Mouse (Mus musculus) cerebellum, adult 2 months (tissue): Measurements from ENCODE around the gene Zfp618. TPM values are rescaled to one million over a fixed set of nuclear protein-coding genes. Genes with fewer than 3 reads are reported as not detected.

Source experiments
- DNase-seq, 2 experiments: peaks; one replicate each; pipeline ENCODE4 v3.0.0; 2021
- H3K27ac ChIP-seq: fragments of 200-500 bp; 2 replicates; pipeline ENCODE4 v1.5.1; 2012; ENCODE audit warnings: low read length, control low read depth, inconsistent platforms; ENCODE audit not compliant: insufficient read depth
- H3K27me3 ChIP-seq: fragments of 200-500 bp; 2 replicates; pipeline ENCODE4 v1.6.1; 2012; ENCODE audit warnings: inconsistent platforms, mild to moderate bottlenecking, low read length, moderate library complexity; ENCODE audit not compliant: control insufficient read depth, insufficient read depth
- H3K4me1 ChIP-seq: fragments of 200-500 bp; 2 replicates; pipeline ENCODE4 v1.6.1; 2011; ENCODE audit warnings: low read length; ENCODE audit not compliant: control insufficient read depth, insufficient read depth
- H3K4me3 ChIP-seq: fragments of 200-500 bp; replicated peaks from 2 replicates; pipeline ENCODE3; 2011; ENCODE audit warnings: mild to moderate bottlenecking, low read depth, low read length, control low read depth; ENCODE audit not compliant: insufficient read depth
- CTCF ChIP-seq: fragments of 200-500 bp; IDR thresholded peaks from 2 replicates; pipeline ENCODE4 v1.5.1; 2011; ENCODE audit warnings: low read depth, mild to moderate bottlenecking, control low read depth, low read length, moderate library complexity, borderline replicate concordance; ENCODE audit not compliant: insufficient read depth
- POLR2A ChIP-seq: fragments of 200-500 bp; IDR thresholded peaks from 2 replicates; pipeline ENCODE4 v1.6.1; 2011; ENCODE audit warnings: low read length, control low read depth, borderline replicate concordance; ENCODE audit not compliant: insufficient read depth
- WGBS: fragments of 180-500 bp; shearing (Covaris S2); methylation state at CpG from one replicate; pipeline ENCODE4 v1.1.7; 2018; 5-methylcytosine and 5-hydroxymethylcytosine counted together
- polyA plus RNA-seq: library from polyadenylated mRNA; depleted of rRNA; stranded (reverse); fragments of >200 nt; gene quantifications from 2 replicates; pipeline ENCODE4 v1.2.3, GENCODE M21; 2012

The Zfp618 gene
- polyA plus RNA-seq, 1 experiment, result 2.7 TPM

DNA sequence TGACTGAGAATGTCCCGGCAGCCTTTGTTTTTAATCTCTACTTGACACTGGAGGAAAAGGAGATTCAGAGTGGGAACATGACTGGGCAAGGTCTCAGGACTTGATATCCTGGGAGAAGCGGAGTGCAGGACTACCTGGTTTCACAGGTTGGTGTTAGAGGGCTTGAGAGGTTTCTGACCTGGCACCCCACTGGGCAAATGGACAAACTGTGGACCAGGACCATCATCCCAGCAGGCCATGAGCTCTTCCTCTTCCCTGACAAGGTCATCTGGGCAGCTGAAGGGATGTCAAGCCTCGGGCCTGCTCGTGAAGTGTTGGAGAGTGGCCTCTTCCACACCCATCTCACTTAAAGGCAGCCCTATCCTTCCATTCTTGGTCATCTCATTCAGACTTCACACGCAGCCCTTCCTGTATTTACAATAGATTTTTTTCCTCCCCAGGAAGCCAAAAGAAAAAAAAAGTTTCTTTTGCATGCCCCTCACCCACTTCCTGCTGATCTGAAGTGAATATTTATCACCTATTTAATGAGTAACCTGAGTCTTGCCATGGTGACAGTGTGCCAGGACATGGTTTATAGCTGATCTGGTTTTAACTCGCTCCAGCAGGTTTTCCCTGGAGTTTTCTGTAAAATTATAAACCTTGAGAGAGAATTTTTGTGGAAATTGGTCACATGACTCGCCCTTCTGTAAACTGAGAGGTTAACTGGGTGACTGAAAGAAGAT, 86.7 kb downstream of the Zfp618 start:
- no peak for DNase-seq
- no peaks in the 10 kb centered on the region for H3K27me3 ChIP-seq
- H3K4me1 ChIP-seq, result no peaks in the 10 kb centered on the region
- no peak overlapping the region for H3K27ac ChIP-seq
- H3K4me3 ChIP-seq, result no peak overlapping the region
- 83% methylated on average over 7 of the region's 7 CpGs for WGBS
- TF ChIP-seq CTCF, result no peak
- no peak for TF ChIP-seq POLR2A

- no peak for TF ChIP-seq POLR2A
- no peak for TF ChIP-seq CTCF
- Histone ChIP-seq H3K4me1 (no peaks in the 10 kb centered on the region), H3K4me3 (no peak overlapping the region), H3K27me3 (no peaks in the 10 kb centered on the region), H3K27ac (no peak overlapping the region)
- 90% methylated on average over 2 of the region's 2 CpGs for WGBS
- no peak for DNase-seq
Observed at GRCm38 (mm10) chr4:63052662-63053033, 87.3 kb downstream of the Zfp618 start.

DNA sequence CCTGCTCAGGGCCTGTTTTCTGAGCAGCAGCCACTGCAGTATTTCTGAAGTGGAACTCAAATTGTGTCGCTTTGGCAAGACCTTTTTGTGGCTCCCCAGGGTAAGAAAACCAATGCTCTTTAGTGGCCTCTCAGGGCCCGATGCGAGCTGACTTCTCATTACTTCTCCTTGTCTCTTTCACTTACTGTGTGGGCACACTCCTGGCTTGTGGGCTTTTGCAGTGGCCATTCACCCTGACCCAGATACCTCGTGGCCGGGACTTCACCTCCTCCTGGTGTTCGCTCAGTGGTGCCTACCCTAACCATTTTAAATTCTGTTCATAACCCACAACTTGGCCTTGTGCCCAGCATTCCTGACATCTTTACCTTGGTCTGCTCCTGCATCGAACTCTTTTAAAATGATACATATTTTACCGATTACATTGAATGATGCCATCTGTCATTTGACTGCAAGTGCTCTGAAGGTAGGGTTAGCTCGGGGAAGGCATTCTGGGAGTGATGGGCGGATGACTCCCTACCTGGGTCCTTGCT, 89.9 kb downstream of the Zfp618 start:
- WGBS, result 72% methylated on average over 10 of the region's 10 CpGs
- no peak for DNase-seq
- H3K4me1 ChIP-seq, result no peaks in the 10 kb centered on the region
- no peak overlapping the region for H3K4me3 ChIP-seq
- H3K27me3 ChIP-seq, result no peaks in the 10 kb centered on the region
- no peak for TF ChIP-seq CTCF
- H3K27ac ChIP-seq, result no peak overlapping the region

GRCm38 (mm10) chr4:63056641-63057415, 91.5 kb downstream of the Zfp618 start:
- TF ChIP-seq POLR2A (no peak), CTCF (no peak)
- Histone ChIP-seq H3K4me1 (no peaks in the 10 kb centered on the region), H3K4me3 (no peak overlapping the region), H3K27me3 (no peaks in the 10 kb centered on the region), H3K27ac (no peak overlapping the region)
- peak in 1 of 2 experiments; percentile 3 for DNase-seq
- 59% methylated on average over 7 of the region's 7 CpGs for WGBS

DNA sequence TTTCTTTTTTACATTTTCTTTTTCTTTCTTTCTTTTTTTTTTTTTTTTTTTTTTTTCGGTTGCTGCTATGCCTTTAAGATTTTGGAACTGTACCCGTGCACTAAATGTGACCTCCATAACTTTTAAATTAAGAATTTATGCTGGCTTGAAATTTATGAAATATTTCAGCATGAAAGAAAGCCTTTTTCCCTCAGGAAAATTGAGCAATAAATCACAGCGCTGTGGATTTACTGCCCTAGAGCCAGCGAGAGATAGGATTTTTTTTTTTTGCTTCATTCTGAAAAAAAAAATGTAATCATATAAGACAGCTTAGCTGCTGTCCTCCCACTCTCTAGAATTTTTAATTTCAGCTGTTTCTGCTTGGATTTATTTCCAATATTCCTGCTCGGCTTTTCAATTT, 92.2 kb downstream of the Zfp618 start:
- Histone ChIP-seq H3K4me1 (no peaks in the 10 kb centered on the region), H3K27ac (no peak overlapping the region), H3K27me3 (no peaks in the 10 kb centered on the region), H3K4me3 (no peak overlapping the region)
- DNase-seq, result no peak
- TF ChIP-seq CTCF (no peak), POLR2A (no peak)
- 79% methylated on average over 5 of the region's 5 CpGs for WGBS

DNA sequence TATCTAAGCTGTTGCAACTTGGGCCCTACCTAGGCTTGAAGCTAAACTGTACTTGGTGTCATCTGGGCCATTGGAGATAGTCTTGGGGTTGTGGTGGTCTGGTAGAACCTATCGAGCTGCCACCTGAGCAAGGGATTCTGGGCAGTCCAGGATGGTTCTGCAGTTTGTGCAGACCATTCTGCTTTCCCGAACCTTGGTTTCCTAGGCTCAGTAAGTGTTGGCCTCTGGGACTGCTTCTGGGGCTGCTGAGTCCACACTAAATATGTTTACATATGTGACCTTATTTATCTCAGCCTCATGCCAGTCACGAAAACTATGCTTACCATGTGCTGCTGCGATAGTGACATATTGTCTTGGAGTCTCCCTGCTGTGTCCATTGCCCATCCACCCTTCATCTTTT, 93.3 kb downstream of the Zfp618 start:
- no peak overlapping the region for H3K4me3 ChIP-seq
- WGBS, result 76% methylated on average over 4 of the region's 4 CpGs
- no peak for DNase-seq
- H3K27me3 ChIP-seq, result no peaks in the 10 kb centered on the region
- H3K27ac ChIP-seq, result no peak overlapping the region
- no peaks in the 10 kb centered on the region for H3K4me1 ChIP-seq
- no peak for TF ChIP-seq CTCF
- no peak for TF ChIP-seq POLR2A

- H3K27ac ChIP-seq, result no peak overlapping the region
- 64% methylated on average over 6 of the region's 6 CpGs for WGBS
- no peaks in the 10 kb centered on the region for H3K27me3 ChIP-seq
- TF ChIP-seq CTCF (no peak), POLR2A (no peak)
- no peak overlapping the region for H3K4me3 ChIP-seq
- DNase-seq, result no peak
- no peaks in the 10 kb centered on the region for H3K4me1 ChIP-seq
Observed at GRCm38 (mm10) chr4:63060358-63060757, 95.0 kb downstream of the Zfp618 start.

DNA sequence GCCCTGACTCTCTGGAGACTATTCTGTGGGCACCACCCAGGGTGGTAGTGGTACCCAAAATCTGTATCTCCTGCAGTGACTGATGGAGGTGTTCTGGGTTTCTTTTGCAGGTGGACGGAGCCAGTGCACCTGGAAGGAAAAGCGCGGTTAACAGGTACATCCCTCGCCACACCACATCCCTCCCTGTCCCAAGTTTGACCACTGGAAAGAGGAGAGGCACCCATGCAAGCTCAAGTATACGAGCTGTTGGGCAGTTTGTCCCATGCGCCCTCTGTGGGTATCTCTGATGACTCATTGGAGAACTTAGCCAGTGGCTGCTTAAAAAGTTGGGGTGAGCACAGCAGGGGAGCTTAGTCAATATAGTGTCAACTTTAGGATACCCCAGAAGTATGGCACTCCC, 96.0 kb downstream of the Zfp618 start:
- DNase-seq, result no peak
- no peak for TF ChIP-seq POLR2A
- TF ChIP-seq CTCF, result no peak
- H3K27ac ChIP-seq, result no peak overlapping the region
- H3K4me1 ChIP-seq, result no peaks in the 10 kb centered on the region
- H3K27me3 ChIP-seq, result no peaks in the 10 kb centered on the region
- no peak overlapping the region for H3K4me3 ChIP-seq
- 97% methylated on average over 6 of the region's 6 CpGs for WGBS
